Mouse (Mus musculus) heart, adult 2 months (tissue): Measurements from ENCODE around the gene Gm8334. TPM values are rescaled to one million over a fixed set of nuclear protein-coding genes. Genes with fewer than 3 reads are reported as not detected.
"Not testable (repeated sequence)": the region's sequence is repeated elsewhere in the genome, so short reads cannot be mapped to it uniquely, and the experiment has no call there.

Experiments
- DNase-seq, 2 experiments: peaks; one replicate each; pipeline ENCODE4 v3.0.0; 2021
- H3K27ac ChIP-seq: fragments of 200-600 bp; 2 replicates; pipeline ENCODE4 v1.8.1; 2022
- H3K27me3 ChIP-seq: fragments of 200-500 bp; 2 replicates; pipeline ENCODE4 v1.6.1; 2012; ENCODE audit warnings: mild to moderate bottlenecking, low read length, inconsistent platforms, mixed read lengths; ENCODE audit not compliant: control insufficient read depth, insufficient read depth
- H3K36me3 ChIP-seq: fragments of 200-500 bp; 2 replicates; pipeline ENCODE4 v1.6.1; 2012; ENCODE audit warnings: low read length, inconsistent platforms; ENCODE audit not compliant: control insufficient read depth, insufficient read depth
- H3K4me1 ChIP-seq: fragments of 200-500 bp; 2 replicates; pipeline ENCODE4 v1.6.1; 2011; ENCODE audit warnings: low read length; ENCODE audit not compliant: control insufficient read depth, insufficient read depth
- H3K4me3 ChIP-seq: fragments of 200-600 bp; 2 replicates; pipeline ENCODE4 v1.8.1; 2022
- H3K79me2 ChIP-seq: fragments of 200-500 bp; replicated peaks from 2 replicates; pipeline ENCODE4 v1.6.1; 2012; ENCODE audit warnings: mild to moderate bottlenecking, inconsistent platforms, low read length, moderate library complexity, mixed read lengths; ENCODE audit not compliant: control insufficient read depth, insufficient read depth
- H3K9ac ChIP-seq: fragments of 200-500 bp; 2 replicates; pipeline ENCODE4 v1.6.1; 2012; ENCODE audit warnings: low read depth, mild to moderate bottlenecking, control low read depth, inconsistent platforms, low read length, mixed read lengths
- WGBS: fragments of 180-500 bp; shearing (Covaris S2); methylation state at CpG from one replicate; pipeline ENCODE4 v1.1.7; 2018; 5-methylcytosine and 5-hydroxymethylcytosine counted together
- intact Hi-C: fragments of 180-260 bp; cut with DNase I; formaldehyde crosslinking; loops from one replicate; pipeline ENCODE4 v1.15.1; 2025
- long read RNA-seq: library from polyadenylated mRNA; stranded (forward); transcript quantifications from one replicate; pipeline ENCODE4 v2.0.0, GENCODE M21; 2021
- polyA plus RNA-seq: library from polyadenylated mRNA; depleted of rRNA; stranded (reverse); fragments of >200 nt; gene quantifications from 2 replicates; pipeline ENCODE4 v1.2.3, GENCODE M21; 2012; rRNA removed
- total RNA-seq, 2 experiments: library from RNA; stranded (reverse); gene quantifications; 2 replicates each; pipeline ENCODE4 v1.2.3; 2021

Gene Gm8334
- total RNA-seq: not detected
- not detected in 2 replicates for polyA plus RNA-seq
- long read RNA-seq: 0 reads

DNA sequence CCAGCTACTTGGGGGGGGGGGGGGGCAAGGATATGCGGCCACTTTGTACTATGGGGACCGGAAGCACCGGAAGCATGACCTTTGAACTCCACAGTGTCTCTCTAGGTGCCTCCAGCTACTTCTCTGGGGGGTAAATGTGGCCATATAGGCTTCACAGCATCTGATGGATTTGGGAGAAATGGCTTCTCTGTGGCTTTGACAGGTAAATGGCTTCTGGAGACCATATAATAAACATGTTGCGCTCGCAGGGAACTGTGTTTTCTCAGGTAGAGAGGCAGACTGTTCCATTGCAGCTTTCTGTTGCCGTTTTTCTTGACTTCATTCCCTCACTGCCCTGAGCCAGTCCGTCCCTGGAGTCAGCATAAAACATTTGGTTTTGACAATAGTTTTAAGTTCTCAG lies at the start of gene Gm8334:
Gene Gm8334 (minus strand): TSS at position 101 of the 400 bp plus-strand sequence.
- H3K36me3 ChIP-seq, H3K27ac ChIP-seq, H3K27me3 ChIP-seq, H3K9ac ChIP-seq, H3K79me2 ChIP-seq, H3K4me3 ChIP-seq, DNase-seq, intact Hi-C loops, H3K4me1 ChIP-seq: not testable (repeated sequence)
- WGBS: 75% methylated on average over 4 of the region's 7 CpGs

DNA sequence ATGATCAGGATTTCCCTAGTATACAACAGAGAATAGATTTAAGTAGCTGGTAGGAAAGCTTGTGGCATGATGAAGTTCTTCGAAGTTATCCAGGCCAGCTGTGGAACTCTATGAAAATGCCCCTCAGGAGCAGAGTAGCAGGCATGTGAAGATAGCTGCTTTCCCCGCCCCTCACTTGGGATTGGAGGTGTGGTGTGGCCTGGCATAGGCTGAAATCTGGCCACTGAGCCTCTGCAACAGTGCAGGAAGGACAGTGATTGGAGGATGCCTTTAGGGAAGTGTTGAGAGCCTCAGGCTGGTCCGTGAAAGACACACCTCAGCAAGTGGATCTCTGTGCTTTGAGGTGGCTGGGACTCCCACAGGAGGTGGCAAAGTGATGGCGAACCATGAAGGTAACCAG lies 48.3 kb upstream of the Gm8334 start, which contains the start of gene Gm15127:
Gene Gm15127 (plus strand): TSS at position 301 of the 400 bp plus-strand sequence.
- intact Hi-C loops, DNase-seq, H3K36me3 ChIP-seq, H3K27me3 ChIP-seq, H3K27ac ChIP-seq, H3K4me3 ChIP-seq, H3K9ac ChIP-seq, H3K4me1 ChIP-seq, H3K79me2 ChIP-seq: not testable (repeated sequence)
- 51% methylated on average over 3 of the region's 4 CpGs for WGBS

Other genes with a start within 250 kb of the Gm8334 start
- gene Gm15114, start 126.2 kb downstream of the Gm8334 start, total RNA-seq: not detected
- gene Gm15114, start 126.2 kb downstream of the Gm8334 start, polyA plus RNA-seq: not detected in 2 replicates
- not detected for gene Gm15127, start 48.4 kb upstream of the Gm8334 start, total RNA-seq
- not detected in 2 replicates for gene Gm15127, start 48.4 kb upstream of the Gm8334 start, polyA plus RNA-seq
- not detected for gene Luzp4, start 242.5 kb upstream of the Gm8334 start, total RNA-seq
- not detected in 2 replicates for gene Luzp4, start 242.5 kb upstream of the Gm8334 start, polyA plus RNA-seq